Mouse (Mus musculus) gastrocnemius, postnatal 10 days (tissue): Measurements from ENCODE around the gene Arid3a. TPM values are rescaled to one million over a fixed set of nuclear protein-coding genes. Genes with fewer than 3 reads are reported as not detected.
"Not testable (repeated sequence)": the region's sequence is repeated elsewhere in the genome, so short reads cannot be mapped to it uniquely, and the experiment has no call there.

ENCODE experiments used
- DNase-seq: peaks from one replicate; pipeline ENCODE4 v3.0.0; 2021; ENCODE audit warnings: mixed read lengths
- total RNA-seq, 2 experiments: library from RNA; stranded (reverse); gene quantifications; 2 replicates each; pipeline ENCODE4 v1.2.3; 2021

Gene Arid3a
- total RNA-seq, 2 experiments from 2014 or later: 2.6 to 4.1 TPM

GRCm38 (mm10) chr10:79947502-79947901 is 20.7 kb downstream of the Arid3a start:
- DNase-seq: no peak

GRCm38 (mm10) chr10:79949873-79950272 is 23.0 kb downstream of the Arid3a start:
- DNase-seq: no peak

GRCm38 (mm10) chr10:79950661-79951060 is 23.8 kb downstream of the Arid3a start:
- DNase-seq: no peak

GRCm38 (mm10) chr10:79953946-79954345 is 27.1 kb downstream of the Arid3a start:
- no peak for DNase-seq

GRCm38 (mm10) chr10:79955691-79956090 is 28.8 kb downstream of the Arid3a start:
- DNase-seq: no peak

GRCm38 (mm10) chr10:79956643-79957154 is 29.9 kb downstream of the Arid3a start:
- no peak for DNase-seq

GRCm38 (mm10) chr10:79958140-79958816 is 31.4 kb downstream of the Arid3a start:
- DNase-seq: peak; percentile 80

- not testable (repeated sequence) for DNase-seq
These were observed 32.6 kb downstream of the Arid3a start for GRCm38 (mm10) chr10:79959412-79959811.

GRCm38 (mm10) chr10:79959847-79960601 is 33.2 kb downstream of the Arid3a start, which contains the start of gene Wdr18:
Gene Wdr18, plus strand, starts transcription at chr10:79960152.
- peak; percentile 98 for DNase-seq

GRCm38 (mm10) chr10:79960671-79961294 is 33.9 kb downstream of the Arid3a start:
- DNase-seq: no peak

- no peak for DNase-seq
These were observed 37.9 kb downstream of the Arid3a start for GRCm38 (mm10) chr10:79964727-79965126.

- DNase-seq: no peak
These were observed 38.5 kb downstream of the Arid3a start for GRCm38 (mm10) chr10:79965325-79965724.

- no peak for DNase-seq
These were observed 40.1 kb downstream of the Arid3a start for GRCm38 (mm10) chr10:79966886-79967400.

- no peak for DNase-seq
These were observed 41.3 kb downstream of the Arid3a start for GRCm38 (mm10) chr10:79968181-79968580.

GRCm38 (mm10) chr10:79969124-79969568 is 42.3 kb downstream of the Arid3a start:
- DNase-seq: no peak

GRCm38 (mm10) chr10:79970415-79971182 is 43.8 kb downstream of the Arid3a start, which contains the start of gene Grin3b:
Gene Grin3b, plus strand, starts transcription at chr10:79970715.
- no peak for DNase-seq

GRCm38 (mm10) chr10:79971183-79971497 is 44.3 kb downstream of the Arid3a start:
- no peak for DNase-seq

GRCm38 (mm10) chr10:79972831-79973230 is 46.0 kb downstream of the Arid3a start:
- DNase-seq: no peak

GRCm38 (mm10) chr10:79974087-79974486 is 47.2 kb downstream of the Arid3a start:
- DNase-seq: no peak

GRCm38 (mm10) chr10:79974668-79975067 is 47.8 kb downstream of the Arid3a start:
- DNase-seq: no peak

- DNase-seq: no peak
These were observed 49.4 kb downstream of the Arid3a start for GRCm38 (mm10) chr10:79976071-79976721.
